Mouse (Mus musculus) heart, embryonic 15.5 days (tissue): ENCODE measurements around the gene Rxfp1. TPM values are rescaled to one million over a fixed set of nuclear protein-coding genes. Genes with fewer than 3 reads are reported as not detected.
A peak's percentile ranks its signal among the peaks of the same experiment; 100 is the strongest.
"Not testable (repeated sequence)": the region's sequence is repeated elsewhere in the genome, so short reads cannot be mapped to it uniquely, and the experiment has no call there.

Experiments
- ATAC-seq: fragments of 200-750 bp; cut with Nextera tagmentation; replicated peaks from 2 replicates; pipeline ENCODE4 v1.8.0; 2017; ENCODE audit warnings: low read depth, moderate TSS enrichment; ENCODE audit not compliant: insufficient number of reproducible peaks, insufficient read depth, low FRiP score
- H3K27ac ChIP-seq: fragments of 300-500 bp; sonication (generic); 2 replicates; pipeline ENCODE4 v1.5.1; 2015; ENCODE audit warnings: mild to moderate bottlenecking, inconsistent platforms
- H3K27me3 ChIP-seq: fragments of 300-500 bp; sonication (generic); 2 replicates; pipeline ENCODE4 v1.6.1; 2015; ENCODE audit warnings: inconsistent platforms
- H3K36me3 ChIP-seq: fragments of 300-500 bp; sonication (generic); 2 replicates; pipeline ENCODE4 v1.6.1; 2015; ENCODE audit warnings: mild to moderate bottlenecking, inconsistent platforms
- H3K4me1 ChIP-seq: fragments of 300-500 bp; sonication (generic); replicated peaks from 2 replicates; pipeline ENCODE4 v1.6.1; 2015; ENCODE audit warnings: inconsistent platforms
- H3K4me2 ChIP-seq: fragments of 300-500 bp; sonication (generic); 2 replicates; pipeline ENCODE4 v1.6.1; 2015; ENCODE audit warnings: inconsistent platforms, mild to moderate bottlenecking, moderate library complexity
- H3K4me3 ChIP-seq: fragments of 300-500 bp; sonication (generic); 2 replicates; pipeline ENCODE4 v1.5.1; 2015; ENCODE audit warnings: mild to moderate bottlenecking, inconsistent platforms
- H3K9ac ChIP-seq: fragments of 300-500 bp; sonication (generic); 2 replicates; pipeline ENCODE4 v1.6.1; 2015; ENCODE audit warnings: mild to moderate bottlenecking, inconsistent platforms
- H3K9me3 ChIP-seq: fragments of 300-500 bp; sonication (generic); replicated peaks from 2 replicates; pipeline ENCODE4 v1.6.1; 2016; ENCODE audit warnings: inconsistent platforms
- WGBS: fragments of 180-500 bp; shearing (Covaris S2); methylation state at CpG from one replicate; pipeline ENCODE4 v1.1.7; 2015; ENCODE audit warnings: mixed read lengths; 5-methylcytosine and 5-hydroxymethylcytosine counted together
- polyA plus RNA-seq: library from polyadenylated mRNA; unstranded; fragments of >200 nt; fragmentation: Nextera tagmentation; extraction: Ambion mirVana; gene quantifications from 2 replicates; pipeline ENCODE4 v1.2.1, GENCODE M21; 2015

Gene Rxfp1
- polyA plus RNA-seq, 1 experiment from 2014 or later = 10.3 TPM

DNA sequence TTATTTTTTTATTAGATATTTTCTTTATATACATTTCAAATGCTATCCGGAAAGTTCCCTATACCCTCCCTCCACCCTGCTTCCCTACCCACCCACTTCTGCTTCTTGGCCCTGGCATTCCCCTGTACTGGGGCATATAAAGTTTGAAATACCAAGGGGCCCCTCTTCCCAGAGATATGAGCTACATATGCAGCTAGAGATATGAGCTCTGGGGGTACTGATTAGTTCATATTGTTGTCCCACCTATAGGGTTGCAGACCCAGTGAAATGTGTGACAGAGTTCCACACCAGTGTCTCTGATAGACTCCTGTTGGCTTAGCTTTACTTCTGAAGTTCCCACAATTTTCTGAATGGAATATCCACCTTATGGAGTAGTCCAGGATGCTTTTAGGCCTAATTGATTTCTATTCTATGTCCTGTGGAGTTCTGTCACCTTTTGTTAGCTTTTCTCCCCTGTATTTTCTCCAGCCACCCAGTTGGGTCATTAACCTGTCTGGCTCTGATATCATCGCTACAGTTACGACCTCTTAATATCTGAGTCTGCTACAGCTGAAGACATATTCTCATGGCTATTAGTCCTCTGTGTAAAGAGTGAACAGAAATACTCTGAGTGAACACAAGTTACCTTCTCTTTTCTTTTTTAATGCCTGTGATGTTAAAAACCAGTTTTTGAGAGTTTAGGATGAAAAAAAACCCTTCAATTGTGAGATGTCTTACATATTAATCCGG, 16.8 kb downstream of the Rxfp1 start:
- H3K9ac ChIP-seq = no peak overlapping the region
- H3K4me1 ChIP-seq = no peaks in the 10 kb centered on the region
- H3K27me3 ChIP-seq = no peaks in the 10 kb centered on the region
- 81% methylated on average over 4 of the region's 4 CpGs for WGBS
- no peaks in the 10 kb centered on the region for H3K9me3 ChIP-seq
- H3K4me2 ChIP-seq = no peak overlapping the region
- no peak overlapping the region for H3K4me3 ChIP-seq
- no peaks in the 10 kb centered on the region for H3K36me3 ChIP-seq
- ATAC-seq = no peak
- H3K27ac ChIP-seq = no peak overlapping the region

DNA sequence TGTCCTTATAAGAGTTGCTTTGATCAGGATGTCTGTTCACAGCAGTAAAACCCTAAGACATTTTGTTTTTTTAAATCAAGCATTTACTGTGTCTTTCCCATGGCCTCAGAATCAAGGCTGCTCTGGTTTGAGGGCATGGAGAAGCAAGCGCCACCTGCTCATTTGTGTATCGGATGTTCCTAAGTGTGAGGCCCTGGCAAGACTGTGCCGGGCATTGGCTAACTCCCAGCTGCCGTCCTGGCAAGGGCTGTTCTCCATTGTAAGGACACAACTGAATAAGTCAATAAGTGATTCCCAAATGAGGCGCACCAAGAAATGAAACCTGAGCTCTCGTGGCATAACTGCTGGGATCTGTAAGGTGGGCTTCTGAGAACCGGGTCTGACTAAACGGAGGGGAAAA, 31.2 kb downstream of the Rxfp1 start:
- ATAC-seq = no peak
- 87% methylated on average over 8 of the region's 8 CpGs for WGBS
- Histone ChIP-seq H3K9me3 (no peaks in the 10 kb centered on the region; the same call in 1 of the 2 replicates), H3K4me1 (no peaks in the 10 kb centered on the region), H3K27ac (no peak overlapping the region), H3K4me2 (no peak overlapping the region), H3K4me3 (no peak overlapping the region), H3K27me3 (no peaks in the 10 kb centered on the region), H3K36me3 (no peaks in the 10 kb centered on the region), H3K9ac (no peak overlapping the region)

DNA sequence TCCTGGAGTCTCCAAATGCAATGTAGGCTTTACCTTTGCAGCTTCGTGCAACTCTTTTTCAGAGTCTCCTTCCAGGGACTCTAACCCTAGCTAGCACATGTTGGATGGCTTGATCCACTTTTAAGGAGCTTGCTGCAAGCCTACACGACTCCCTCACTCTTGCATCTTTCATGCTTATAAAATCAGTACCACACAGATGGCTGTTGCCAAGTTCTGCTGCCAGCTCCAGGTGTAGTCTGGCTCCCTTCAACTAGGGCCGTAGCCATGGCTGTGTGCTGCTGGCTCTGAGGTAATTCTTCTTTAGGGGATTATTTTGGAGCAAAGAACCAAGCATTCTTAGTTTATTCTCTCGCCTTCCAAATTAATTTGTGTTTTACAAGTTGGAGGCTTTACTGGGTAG, 34.5 kb downstream of the Rxfp1 start:
- Histone ChIP-seq H3K27me3 (no peaks in the 10 kb centered on the region), H3K36me3 (no peaks in the 10 kb centered on the region), H3K4me3 (no peak overlapping the region), H3K4me2 (no peak overlapping the region), H3K9me3 (no peaks in the 10 kb centered on the region), H3K9ac (no peak overlapping the region), H3K4me1 (peaks cover 5% of the 10 kb centered on the region; the same call in 1 of the 2 replicates), H3K27ac (no peak overlapping the region)
- ATAC-seq = no peak
- WGBS = 76% methylated on average over 4 of the region's 4 CpGs

DNA sequence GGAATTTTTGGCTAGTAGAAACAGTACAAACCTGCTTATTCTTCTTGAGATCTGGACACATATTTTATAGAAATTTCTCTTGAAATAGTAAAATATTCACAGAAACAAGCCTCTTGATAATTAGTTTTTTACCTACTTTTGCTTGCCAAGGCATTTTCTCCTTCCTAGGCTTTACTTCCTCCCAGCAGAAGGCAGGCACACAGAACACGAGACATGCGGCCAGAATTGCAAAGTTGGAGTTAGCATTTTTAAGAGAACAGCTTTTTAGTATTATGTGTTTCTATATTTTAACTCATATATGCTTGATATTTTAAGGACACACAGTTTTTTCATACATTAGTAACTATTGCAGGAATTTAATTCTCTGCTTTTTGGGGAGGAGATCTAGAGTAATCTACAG, 45.7 kb downstream of the Rxfp1 start:
- no peak overlapping the region for H3K4me3 ChIP-seq
- ATAC-seq = no peak
- WGBS = 83% methylated on average over 2 of the region's 2 CpGs
- H3K27me3 ChIP-seq = no peaks in the 10 kb centered on the region
- no peak overlapping the region for H3K9ac ChIP-seq
- H3K27ac ChIP-seq = peak overlapping the region; percentile 58; the same call in 1 of the 2 replicates
- H3K4me1 ChIP-seq = peaks cover 4% of the 10 kb centered on the region
- 0 out of 2 replicates have a peak, but pooled peaks cover 3% of the 10 kb centered on the region for H3K9me3 ChIP-seq
- H3K4me2 ChIP-seq = no peak overlapping the region
- no peaks in the 10 kb centered on the region for H3K36me3 ChIP-seq

DNA sequence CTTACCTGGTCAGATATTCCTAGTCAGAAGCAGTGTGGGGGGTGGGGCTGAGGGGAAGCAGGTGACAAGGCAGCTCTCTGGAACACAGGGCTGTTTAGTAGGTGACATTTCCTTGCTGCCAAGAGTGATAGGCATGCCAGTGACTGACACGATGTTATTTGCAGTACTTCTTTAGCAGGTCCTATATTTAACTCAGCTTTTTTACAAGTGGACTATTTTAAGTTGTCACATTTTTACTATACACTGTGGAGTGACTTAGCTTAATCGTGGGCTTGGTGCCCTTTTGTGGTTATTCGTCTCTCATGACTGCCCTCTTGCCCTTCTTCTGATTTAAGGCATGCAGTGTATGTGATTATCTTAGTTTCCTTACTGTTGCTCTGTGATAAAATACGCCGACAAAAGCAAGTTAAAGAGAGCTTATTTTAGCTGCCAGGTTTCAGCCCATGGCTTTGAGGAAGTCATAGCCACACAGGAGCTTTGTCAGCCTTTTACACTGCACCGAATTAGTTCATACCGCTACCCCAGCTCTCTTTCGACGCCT, 47.5 kb downstream of the Rxfp1 start:
- no peaks in the 10 kb centered on the region for H3K36me3 ChIP-seq
- peak overlapping the region; percentile 92 for H3K27ac ChIP-seq

DNA sequence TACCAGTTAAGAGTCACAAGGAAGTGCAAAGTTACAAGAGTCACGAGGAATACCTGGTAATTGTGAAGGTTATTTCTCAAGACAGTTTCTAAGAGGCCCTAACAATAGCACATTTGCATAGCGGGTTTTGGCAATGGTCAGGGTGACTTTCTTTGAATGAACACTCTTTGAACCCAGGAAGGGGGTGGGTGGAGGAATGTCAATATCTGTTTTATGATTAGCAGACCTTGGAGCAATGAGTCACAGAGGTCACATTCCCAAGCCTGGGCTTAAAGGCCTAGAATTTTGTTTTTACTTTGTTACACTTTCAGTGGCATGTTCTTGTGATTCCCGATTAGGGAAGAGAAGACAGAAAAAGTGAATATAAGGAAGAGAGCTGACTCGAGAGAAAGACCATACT, 49.6 kb downstream of the Rxfp1 start:
- not testable (repeated sequence) for ATAC-seq, H3K4me2 ChIP-seq, H3K9me3 ChIP-seq, H3K27me3 ChIP-seq, H3K27ac ChIP-seq, H3K36me3 ChIP-seq, H3K4me3 ChIP-seq, H3K9ac ChIP-seq
- H3K4me1 ChIP-seq = peaks cover 11% of the 10 kb centered on the region
- WGBS = 81% methylated on average over 4 of the region's 4 CpGs

More for the DNA sequence above, 47.5 kb downstream of the Rxfp1 start:
- Histone ChIP-seq H3K4me2 (0 out of 2 replicates have a peak overlapping the region, but pooled peaks have one; percentile 8), H3K9me3 (0 out of 2 replicates have a peak, but pooled peaks cover 3% of the 10 kb centered on the region), H3K27me3 (no peaks in the 10 kb centered on the region), H3K4me3 (no peak overlapping the region), H3K4me1 (peaks cover 4% of the 10 kb centered on the region), H3K9ac (no peak overlapping the region)
- ATAC-seq = peak; percentile 92
- WGBS = 36% methylated on average over 9 of the region's 9 CpGs

DNA sequence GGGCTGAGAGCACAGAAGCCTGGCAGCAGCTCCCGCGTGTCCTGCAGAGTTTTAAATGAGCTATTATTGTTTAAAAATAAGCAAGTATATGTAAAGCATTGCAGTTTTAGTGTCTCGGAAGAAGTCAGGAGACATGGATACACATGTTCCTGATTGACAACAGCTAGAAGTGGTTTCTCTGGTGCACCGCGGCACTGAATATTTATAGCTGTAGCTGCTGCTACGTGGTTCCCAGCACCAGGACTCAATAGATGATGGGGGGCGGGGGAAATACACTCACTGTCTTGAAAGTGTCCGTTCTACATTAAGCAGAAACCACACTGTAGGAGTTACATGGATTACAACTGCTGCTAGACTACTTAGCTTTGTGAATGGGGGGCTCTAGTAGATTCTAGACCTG, 54.2 kb downstream of the Rxfp1 start:
- H3K9me3 ChIP-seq = 0 out of 2 replicates have a peak, but pooled peaks cover 3% of the 10 kb centered on the region
- H3K36me3 ChIP-seq = no peaks in the 10 kb centered on the region
- peaks cover 15% of the 10 kb centered on the region for H3K4me1 ChIP-seq
- H3K4me3 ChIP-seq = no peak overlapping the region
- H3K9ac ChIP-seq = no peak overlapping the region
- H3K27me3 ChIP-seq = no peaks in the 10 kb centered on the region
- peak overlapping the region; percentile 31 for H3K4me2 ChIP-seq
- 39% methylated on average over 8 of the region's 8 CpGs for WGBS
- peak overlapping the region; percentile 83 for H3K27ac ChIP-seq
- ATAC-seq = peak; percentile 69; the same call in 1 of the 2 replicates

DNA sequence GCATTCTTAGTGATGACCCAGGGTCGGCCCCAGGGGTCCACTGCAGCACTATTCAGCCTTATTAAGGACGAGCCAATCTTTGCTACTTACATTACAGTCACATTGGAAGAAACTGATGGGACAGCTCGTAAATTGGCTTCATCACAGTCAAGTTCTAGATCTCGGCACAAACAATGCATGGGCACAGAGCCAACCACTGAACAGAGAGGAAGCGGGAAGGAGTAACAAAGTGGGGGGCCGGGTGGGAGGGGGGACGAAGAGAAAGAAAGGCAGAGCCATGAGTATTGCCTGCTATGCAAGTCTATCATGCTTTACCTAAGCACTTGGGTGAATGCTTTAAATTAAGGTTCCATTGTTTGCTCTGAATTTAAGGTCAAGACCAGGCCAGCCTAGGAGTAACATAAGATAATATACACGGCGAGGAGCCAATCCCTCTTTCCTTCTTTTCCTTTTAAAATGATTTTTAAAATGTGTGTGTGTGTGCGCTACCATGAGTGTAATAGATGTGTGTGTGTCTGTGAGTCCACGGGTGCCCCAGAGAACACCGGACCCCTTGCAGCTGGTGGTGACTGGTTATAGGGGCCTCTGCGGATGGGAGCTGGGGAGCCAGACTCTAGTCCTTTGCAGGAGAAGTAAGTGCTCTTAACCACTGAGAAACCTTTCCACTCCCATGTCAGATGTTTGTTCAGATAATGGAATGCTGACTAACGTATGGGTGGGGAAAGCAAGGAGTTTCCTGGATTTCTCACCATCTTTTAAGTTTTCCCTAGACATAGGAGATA, 55.1 kb downstream of the Rxfp1 start:
- H3K9me3 ChIP-seq = no peaks in the 10 kb centered on the region
- no peaks in the 10 kb centered on the region for H3K36me3 ChIP-seq
- H3K4me2 ChIP-seq = no peak overlapping the region
- no peaks in the 10 kb centered on the region for H3K27me3 ChIP-seq
- no peak for ATAC-seq
- WGBS = 65% methylated on average over 14 of the region's 14 CpGs
- no peak overlapping the region for H3K9ac ChIP-seq
- H3K4me3 ChIP-seq = no peak overlapping the region
- peaks cover 15% of the 10 kb centered on the region for H3K4me1 ChIP-seq
- peak overlapping the region; percentile 83; the same call in 1 of the 2 replicates for H3K27ac ChIP-seq

DNA sequence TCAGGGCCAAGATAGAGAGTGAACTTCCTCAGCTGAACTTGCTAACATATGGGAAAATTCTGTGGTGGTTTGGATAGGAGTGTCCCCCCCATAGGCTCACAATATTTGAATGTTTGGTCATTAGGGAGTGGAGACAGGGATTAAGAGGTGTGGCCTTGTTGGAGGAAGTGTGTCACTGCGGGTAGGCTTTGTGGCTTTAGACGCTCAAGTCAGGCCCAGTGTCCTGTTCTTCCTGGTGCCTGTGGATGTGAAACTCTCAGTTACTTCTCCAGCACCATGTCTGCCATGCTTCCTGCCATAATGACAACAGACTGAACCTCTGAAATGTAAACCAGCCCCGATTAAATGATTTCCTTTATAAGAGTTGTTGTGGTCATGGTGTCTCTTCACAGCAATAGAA, 61.3 kb downstream of the Rxfp1 start:
- Histone ChIP-seq H3K27me3 (no peaks in the 10 kb centered on the region), H3K4me2 (no peak overlapping the region), H3K4me3 (no peak overlapping the region), H3K9me3 (no peaks in the 10 kb centered on the region), H3K9ac (no peak overlapping the region), H3K27ac (no peak overlapping the region), H3K4me1 (no peaks in the 10 kb centered on the region), H3K36me3 (no peaks in the 10 kb centered on the region)
- WGBS = 85% methylated on average over 3 of the region's 3 CpGs
- no peak for ATAC-seq

DNA sequence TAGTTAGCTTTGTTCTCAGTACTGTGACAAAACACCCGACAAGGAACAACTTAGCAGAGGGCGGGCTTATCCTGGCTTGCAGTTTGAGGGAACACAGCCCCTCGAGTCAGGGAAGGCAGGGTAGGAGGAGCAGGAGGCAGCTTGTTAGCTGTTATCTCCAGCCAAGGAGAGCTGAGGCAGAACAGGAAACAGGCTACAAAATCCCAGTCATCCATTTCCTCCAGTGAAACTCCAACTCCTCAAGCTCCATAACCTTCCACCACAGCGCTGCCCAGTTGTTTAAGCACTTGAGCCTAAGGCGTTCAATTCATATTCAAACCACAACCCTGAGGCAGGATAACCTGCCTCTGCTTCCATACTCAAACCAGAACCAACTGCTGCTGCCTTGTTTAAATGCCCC, 63.0 kb downstream of the Rxfp1 start:
- H3K9ac ChIP-seq = no peak overlapping the region
- H3K4me3 ChIP-seq = no peak overlapping the region
- no peaks in the 10 kb centered on the region for H3K27me3 ChIP-seq
- no peaks in the 10 kb centered on the region for H3K36me3 ChIP-seq
- no peaks in the 10 kb centered on the region for H3K4me1 ChIP-seq
- WGBS = 76% methylated on average over 5 of the region's 5 CpGs
- H3K4me2 ChIP-seq = no peak overlapping the region
- H3K9me3 ChIP-seq = no peaks in the 10 kb centered on the region
- H3K27ac ChIP-seq = no peak overlapping the region
- ATAC-seq = no peak

DNA sequence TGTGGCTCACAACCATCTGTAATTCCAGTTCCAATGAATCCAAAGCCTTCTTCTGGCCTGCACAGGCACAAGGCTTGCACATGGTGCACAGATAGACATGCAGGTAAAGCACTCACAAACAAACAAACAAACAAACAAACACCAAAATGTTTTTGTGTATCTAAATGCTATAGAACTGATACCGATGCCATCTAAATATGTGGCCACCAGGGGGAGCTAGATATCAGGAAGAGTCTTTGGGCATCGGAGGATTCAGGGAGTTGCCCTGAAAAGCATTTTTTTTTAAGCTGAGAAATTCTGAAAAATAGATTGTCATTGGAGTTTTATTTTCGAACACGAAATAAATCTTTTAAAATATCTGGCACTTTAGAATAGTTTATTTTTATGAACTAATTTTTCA, 64.6 kb downstream of the Rxfp1 start:
- Histone ChIP-seq H3K4me3 (no peak overlapping the region), H3K36me3 (no peaks in the 10 kb centered on the region), H3K9ac (no peak overlapping the region), H3K4me1 (no peaks in the 10 kb centered on the region), H3K27ac (no peak overlapping the region), H3K27me3 (no peaks in the 10 kb centered on the region), H3K4me2 (no peak overlapping the region), H3K9me3 (no peaks in the 10 kb centered on the region)
- ATAC-seq = no peak
- 11% methylated on average over 4 of the region's 4 CpGs for WGBS
